Mouse (Mus musculus) brain, embryonic 14.5 days (tissue): Measurements from ENCODE around the gene Slc38a3.

Source experiments
- CTCF ChIP-seq: fragments of 200-500 bp; IDR thresholded peaks from 2 replicates; pipeline ENCODE4 v1.5.1; 2012; ENCODE audit warnings: inconsistent platforms, mild to moderate bottlenecking, moderate library complexity, borderline replicate concordance; ENCODE audit not compliant: insufficient read depth, insufficient read length; ENCODE audit errors: extremely low read depth
- POLR2A ChIP-seq: fragments of 200-500 bp; IDR thresholded peaks from 2 replicates; pipeline ENCODE4 v1.6.1; 2012; ENCODE audit warnings: mild to moderate bottlenecking, inconsistent platforms, borderline replicate concordance; ENCODE audit not compliant: poor library complexity, insufficient read depth, insufficient read length, severe bottlenecking; ENCODE audit errors: extremely low read depth

GRCm38 (mm10) chr9:107603251-107603650 is 66.1 kb downstream of the Slc38a3 start:
- TF ChIP-seq CTCF (no peak), POLR2A (no peak)
